Mouse (Mus musculus): ENCODE measurements around the gene Olfr1061. TPM values are rescaled to one million over a fixed set of nuclear protein-coding genes. Genes with fewer than 3 reads are reported as not detected.
"Not testable (repeated sequence)": the region's sequence is repeated elsewhere in the genome, so short reads cannot be mapped to it uniquely, and the experiment has no call there.

The Olfr1061 gene
- not detected in 2 replicates for polyA plus RNA-seq (2014; fragmentation: Nextera tagmentation; extraction: Ambion mirVana)

DNA sequence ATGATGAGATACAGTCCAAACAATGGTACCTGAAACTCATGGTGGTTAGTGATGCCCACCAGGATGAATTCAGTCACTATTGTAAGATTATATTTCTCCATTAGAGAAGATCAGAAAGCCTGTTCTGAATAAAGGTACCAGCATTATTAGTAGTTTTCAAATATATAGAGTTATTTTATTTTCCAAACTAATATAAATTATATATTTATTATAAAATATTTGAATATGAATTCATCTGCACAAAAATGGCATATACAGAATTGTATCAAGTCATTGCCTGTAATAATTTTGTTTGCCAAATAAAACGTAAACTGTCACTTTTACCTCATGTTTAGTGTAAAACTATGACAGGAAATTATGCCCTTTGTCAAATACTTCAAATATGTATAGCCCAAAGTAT is at the start of gene Olfr1061:
Gene Olfr1061, minus strand, starts transcription at position 101 of the 400 bp plus-strand sequence.
- H3K27me3 ChIP-seq (ENCODE audit: control insufficient read depth, insufficient read depth, low read length) = no peaks in the 10 kb centered on the region
- H3K4me1 ChIP-seq (ENCODE audit: control insufficient read depth, insufficient read depth, low read length) = no peaks in the 10 kb centered on the region
- no peak within 1 kb of the TSS for H3K27ac ChIP-seq (ENCODE audit: low read depth, low read length)
- H3K9me3 ChIP-seq (replicated peaks; ENCODE audit: control insufficient read depth, low read length) = no peaks in the 10 kb centered on the region
- ATAC-seq (replicated peaks; ENCODE audit: insufficient number of reproducible peaks, low FRiP score, low TSS enrichment) = no peak
- WGBS (ENCODE audit: insufficient replicate concordance) = 75% methylated on average over 1 of the region's 1 CpGs
- H3K36me3 ChIP-seq (ENCODE audit: control insufficient read depth, insufficient read depth, low read length) = no peaks in the 10 kb centered on the region
- no peak within 1 kb of the TSS for H3K4me3 ChIP-seq (ENCODE audit: low read depth, low read length)
- no peak within 1 kb of the TSS for H3K9ac ChIP-seq (ENCODE audit: low read depth, low read length)
- H3K4me2 ChIP-seq = no peak within 1 kb of the TSS

DNA sequence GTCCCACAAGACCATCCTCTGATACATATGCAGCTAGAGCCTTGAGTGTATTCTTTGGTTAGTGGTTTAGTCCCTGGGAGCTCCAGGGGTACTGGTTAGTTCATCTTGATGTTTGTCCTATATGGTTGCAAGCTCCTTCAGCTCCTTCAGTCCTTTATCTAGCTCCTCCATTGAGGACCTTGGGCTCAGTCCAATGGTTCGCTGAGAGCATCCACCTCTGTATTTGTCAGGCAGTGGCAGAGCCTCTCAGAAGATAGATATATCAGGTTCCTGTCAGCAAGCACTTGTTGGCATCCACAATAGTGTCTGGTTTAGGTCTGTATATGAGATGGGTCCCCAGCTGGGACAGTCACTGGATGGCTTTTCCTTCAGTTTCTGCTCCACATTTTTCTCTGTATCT is 46.6 kb upstream of the Olfr1061 start:
- no peak overlapping the region for H3K4me2 ChIP-seq
- no peak for ATAC-seq (replicated peaks; ENCODE audit: insufficient number of reproducible peaks, low FRiP score, low TSS enrichment)
- no peak overlapping the region for H3K9ac ChIP-seq (ENCODE audit: low read depth, low read length)
- no peaks in the 10 kb centered on the region for H3K36me3 ChIP-seq (ENCODE audit: control insufficient read depth, insufficient read depth, low read length)
- no peak overlapping the region for H3K4me3 ChIP-seq (ENCODE audit: low read depth, low read length)
- no peaks in the 10 kb centered on the region for H3K4me1 ChIP-seq (ENCODE audit: control insufficient read depth, insufficient read depth, low read length)
- H3K27me3 ChIP-seq (ENCODE audit: control insufficient read depth, insufficient read depth, low read length) = no peaks in the 10 kb centered on the region
- H3K27ac ChIP-seq (ENCODE audit: low read depth, low read length) = no peak overlapping the region
- no peaks in the 10 kb centered on the region for H3K9me3 ChIP-seq (replicated peaks; ENCODE audit: control insufficient read depth, low read length)
- 48% methylated on average over 1 of the region's 1 CpGs for WGBS (ENCODE audit: insufficient replicate concordance)

GRCm38 (mm10) chr2:86456169-86456568 is 42.3 kb upstream of the Olfr1061 start, which contains the start of gene Olfr1066:
TSS of gene Olfr1066 (minus strand) at chr2:86456269.
- no peak within 1 kb of the TSS for H3K4me2 ChIP-seq
- H3K27ac ChIP-seq (ENCODE audit: low read depth, low read length) = no peak within 1 kb of the TSS
- no peaks in the 10 kb centered on the region for H3K4me1 ChIP-seq (ENCODE audit: control insufficient read depth, insufficient read depth, low read length)
- H3K9ac ChIP-seq (ENCODE audit: low read depth, low read length) = no peak within 1 kb of the TSS
- H3K36me3 ChIP-seq (ENCODE audit: control insufficient read depth, insufficient read depth, low read length) = no peaks in the 10 kb centered on the region
- H3K27me3 ChIP-seq (ENCODE audit: control insufficient read depth, insufficient read depth, low read length) = no peaks in the 10 kb centered on the region
- WGBS (ENCODE audit: insufficient replicate concordance) = 80% methylated on average over 1 of the region's 1 CpGs
- no peaks in the 10 kb centered on the region for H3K9me3 ChIP-seq (replicated peaks; ENCODE audit: control insufficient read depth, low read length)
- no peak for ATAC-seq (replicated peaks; ENCODE audit: insufficient number of reproducible peaks, low FRiP score, low TSS enrichment)
- no peak within 1 kb of the TSS for H3K4me3 ChIP-seq (ENCODE audit: low read depth, low read length)

GRCm38 (mm10) chr2:86450491-86450890 is 36.6 kb upstream of the Olfr1061 start, which contains the start of gene Olfr1065:
TSS of gene Olfr1065 (minus strand) at chr2:86450591.
- H3K36me3 ChIP-seq (ENCODE audit: control insufficient read depth, insufficient read depth, low read length); H3K4me2 ChIP-seq; H3K9ac ChIP-seq (ENCODE audit: low read depth, low read length); ATAC-seq (replicated peaks; ENCODE audit: insufficient number of reproducible peaks, low FRiP score, low TSS enrichment); H3K27ac ChIP-seq (ENCODE audit: low read depth, low read length); H3K9me3 ChIP-seq (replicated peaks; ENCODE audit: control insufficient read depth, low read length); H3K4me3 ChIP-seq (ENCODE audit: low read depth, low read length); H3K4me1 ChIP-seq (ENCODE audit: control insufficient read depth, insufficient read depth, low read length); H3K27me3 ChIP-seq (ENCODE audit: control insufficient read depth, insufficient read depth, low read length): not testable (repeated sequence)
- no CpG with 5 or more reads among the region's 1 CpGs for WGBS (ENCODE audit: insufficient replicate concordance)

DNA sequence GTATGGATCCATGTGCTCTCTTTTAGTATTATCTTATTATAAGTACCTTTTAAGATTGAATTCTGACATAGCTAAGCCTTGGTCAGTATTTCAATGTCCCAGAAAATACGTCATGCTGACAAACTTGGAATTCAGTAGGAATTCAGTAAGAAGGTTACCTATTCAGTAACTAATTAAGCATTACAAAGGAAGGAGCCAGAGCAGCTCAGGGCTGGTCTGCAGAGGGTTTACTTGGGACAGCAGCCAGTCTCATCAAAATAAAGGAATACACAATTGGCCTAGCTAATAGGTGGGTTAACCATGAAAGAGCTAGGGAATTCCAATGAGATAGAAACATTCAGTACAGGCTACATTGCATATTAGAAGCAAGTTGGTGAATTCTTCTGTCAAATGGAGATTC is 28.3 kb upstream of the Olfr1061 start:
- H3K36me3 ChIP-seq (ENCODE audit: control insufficient read depth, insufficient read depth, low read length); H3K4me2 ChIP-seq; H3K4me3 ChIP-seq (ENCODE audit: low read depth, low read length); H3K4me1 ChIP-seq (ENCODE audit: control insufficient read depth, insufficient read depth, low read length); H3K27me3 ChIP-seq (ENCODE audit: control insufficient read depth, insufficient read depth, low read length); H3K9ac ChIP-seq (ENCODE audit: low read depth, low read length); H3K9me3 ChIP-seq (replicated peaks; ENCODE audit: control insufficient read depth, low read length); ATAC-seq (replicated peaks; ENCODE audit: insufficient number of reproducible peaks, low FRiP score, low TSS enrichment); H3K27ac ChIP-seq (ENCODE audit: low read depth, low read length): not testable (repeated sequence)
- WGBS (ENCODE audit: insufficient replicate concordance) = 81% methylated on average over 1 of the region's 1 CpGs

GRCm38 (mm10) chr2:86428511-86428910 is 14.7 kb upstream of the Olfr1061 start:
- ATAC-seq (replicated peaks; ENCODE audit: insufficient number of reproducible peaks, low FRiP score, low TSS enrichment); H3K27ac ChIP-seq (ENCODE audit: low read depth, low read length); H3K9ac ChIP-seq (ENCODE audit: low read depth, low read length); H3K9me3 ChIP-seq (replicated peaks; ENCODE audit: control insufficient read depth, low read length); H3K4me1 ChIP-seq (ENCODE audit: control insufficient read depth, insufficient read depth, low read length); H3K36me3 ChIP-seq (ENCODE audit: control insufficient read depth, insufficient read depth, low read length); H3K4me2 ChIP-seq; H3K4me3 ChIP-seq (ENCODE audit: low read depth, low read length); H3K27me3 ChIP-seq (ENCODE audit: control insufficient read depth, insufficient read depth, low read length): not testable (repeated sequence)
- WGBS (ENCODE audit: insufficient replicate concordance) = 87% methylated on average over 8 of the region's 8 CpGs

DNA sequence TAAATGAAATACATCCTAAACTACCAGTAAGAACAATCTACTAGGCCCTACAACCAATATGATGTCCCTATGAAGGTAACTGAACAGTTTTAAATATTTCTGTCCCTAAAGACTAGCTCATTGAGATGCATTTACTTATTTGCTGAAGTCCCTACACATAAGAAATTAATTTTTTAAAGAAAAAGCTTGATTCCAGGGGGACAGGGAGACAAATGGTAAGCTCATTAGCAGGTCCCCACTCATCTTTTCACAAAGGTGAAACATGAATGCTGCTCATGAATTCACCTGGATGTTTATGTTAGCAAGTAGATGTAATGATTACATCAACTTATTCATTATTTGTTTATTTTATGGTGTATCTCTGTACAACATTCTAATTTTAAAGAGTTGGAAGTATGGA is 12.8 kb upstream of the Olfr1061 start, which contains the start of gene Olfr1062:
Gene Olfr1062, minus strand, starts transcription at position 101 of the 400 bp plus-strand sequence.
- not testable (repeated sequence) for ATAC-seq (replicated peaks; ENCODE audit: insufficient number of reproducible peaks, low FRiP score, low TSS enrichment)

DNA sequence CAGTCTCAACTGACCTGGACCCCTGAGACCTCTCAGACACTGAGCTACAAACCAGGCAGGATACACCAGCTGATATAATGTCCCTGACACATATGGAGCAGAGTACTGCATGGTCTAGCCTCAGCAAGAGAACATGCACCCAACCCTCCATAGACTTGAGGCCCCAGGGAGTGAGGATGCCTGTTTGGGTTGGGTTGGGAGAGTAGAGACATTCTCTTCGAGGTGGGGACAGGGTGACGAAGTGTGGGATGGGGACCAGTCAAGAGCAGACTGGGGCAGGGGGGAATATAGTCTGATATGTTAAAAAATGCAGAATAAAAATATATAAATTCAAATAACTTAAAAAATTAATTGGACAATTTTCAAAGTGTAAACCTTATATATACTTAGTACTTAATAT is 18.7 kb downstream of the Olfr1061 start:
- no peak overlapping the region for H3K9ac ChIP-seq (ENCODE audit: low read depth, low read length)
- H3K4me1 ChIP-seq (ENCODE audit: control insufficient read depth, insufficient read depth, low read length) = no peaks in the 10 kb centered on the region
- H3K27ac ChIP-seq (ENCODE audit: low read depth, low read length) = no peak overlapping the region
- H3K9me3 ChIP-seq (replicated peaks; ENCODE audit: control insufficient read depth, low read length) = no peaks in the 10 kb centered on the region
- ATAC-seq (replicated peaks; ENCODE audit: insufficient number of reproducible peaks, low FRiP score, low TSS enrichment) = no peak
- no peak overlapping the region for H3K4me2 ChIP-seq
- H3K36me3 ChIP-seq (ENCODE audit: control insufficient read depth, insufficient read depth, low read length) = no peaks in the 10 kb centered on the region
- WGBS (ENCODE audit: insufficient replicate concordance) = 77% methylated on average over 2 of the region's 2 CpGs
- no peak overlapping the region for H3K4me3 ChIP-seq (ENCODE audit: low read depth, low read length)
- H3K27me3 ChIP-seq (ENCODE audit: control insufficient read depth, insufficient read depth, low read length) = no peaks in the 10 kb centered on the region

More for the DNA sequence above, 12.8 kb upstream of the Olfr1061 start, which contains the start of gene Olfr1062:
- H3K36me3 ChIP-seq (ENCODE audit: control insufficient read depth, insufficient read depth, low read length); H3K4me2 ChIP-seq; H3K4me1 ChIP-seq (ENCODE audit: control insufficient read depth, insufficient read depth, low read length); H3K27me3 ChIP-seq (ENCODE audit: control insufficient read depth, insufficient read depth, low read length); H3K9me3 ChIP-seq (replicated peaks; ENCODE audit: control insufficient read depth, low read length); H3K9ac ChIP-seq (ENCODE audit: low read depth, low read length); H3K27ac ChIP-seq (ENCODE audit: low read depth, low read length); H3K4me3 ChIP-seq (ENCODE audit: low read depth, low read length): not testable (repeated sequence)

DNA sequence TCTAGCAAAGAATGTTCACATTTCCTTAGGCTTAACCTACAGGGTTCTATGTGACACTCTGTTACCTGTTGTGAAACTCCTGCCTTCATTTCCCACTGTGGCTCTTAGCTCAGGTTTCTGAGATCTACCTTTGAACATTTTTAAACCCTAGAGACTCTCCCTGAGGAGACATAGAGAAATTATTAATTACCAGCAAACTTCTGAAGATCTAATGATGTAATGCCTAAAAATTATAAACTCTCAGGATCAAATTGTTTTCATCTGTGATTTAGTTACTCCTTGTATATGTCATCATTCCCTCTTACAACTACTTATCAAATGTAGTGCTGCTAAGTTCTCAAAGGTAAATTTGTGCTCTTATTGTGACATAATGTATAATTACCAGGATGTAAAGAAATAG is 25.4 kb downstream of the Olfr1061 start, which contains the start of gene Olfr1058:
Gene Olfr1058, minus strand, starts transcription at position 101 of the 400 bp plus-strand sequence.
- not testable (repeated sequence) for H3K27me3 ChIP-seq (ENCODE audit: control insufficient read depth, insufficient read depth, low read length); H3K36me3 ChIP-seq (ENCODE audit: control insufficient read depth, insufficient read depth, low read length); H3K9me3 ChIP-seq (replicated peaks; ENCODE audit: control insufficient read depth, low read length); ATAC-seq (replicated peaks; ENCODE audit: insufficient number of reproducible peaks, low FRiP score, low TSS enrichment); H3K4me2 ChIP-seq; H3K4me1 ChIP-seq (ENCODE audit: control insufficient read depth, insufficient read depth, low read length); H3K9ac ChIP-seq (ENCODE audit: low read depth, low read length); H3K27ac ChIP-seq (ENCODE audit: low read depth, low read length); H3K4me3 ChIP-seq (ENCODE audit: low read depth, low read length)
